Mouse (Mus musculus): ENCODE data around the gene Slc25a21. TPM values are rescaled to one million over a fixed set of nuclear protein-coding genes. Genes with fewer than 3 reads are reported as not detected.

The Slc25a21 gene
- polyA plus RNA-seq, 1 experiment from 2014 or later = 0.27 TPM

DNA sequence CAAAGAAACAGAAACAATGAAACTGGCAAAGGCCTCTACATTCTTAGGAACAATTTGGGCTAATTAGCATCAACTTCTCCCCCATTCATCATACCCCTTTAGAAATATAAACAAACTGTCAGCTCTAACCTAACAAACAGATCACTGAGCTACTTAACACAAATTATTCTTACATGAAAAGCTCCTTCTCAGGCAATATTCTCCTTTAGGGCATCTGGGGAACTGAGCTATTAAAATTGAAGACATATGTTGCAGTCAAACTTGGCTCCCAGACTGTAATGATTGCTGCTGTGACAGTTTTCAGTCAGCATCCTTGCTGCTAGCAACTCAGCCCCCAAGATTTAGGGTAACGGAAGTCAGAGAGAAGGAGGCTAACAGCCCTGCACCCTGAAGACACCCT, 58.3 kb downstream of the Slc25a21 start:
- H3K9ac ChIP-seq (ENCODE audit: low read length) = no peak overlapping the region
- no peak for ATAC-seq (ENCODE audit: insufficient number of reproducible peaks, insufficient read depth, low FRiP score, low read depth)
- no peak overlapping the region for H3K4me3 ChIP-seq (ENCODE audit: control insufficient read depth in 1 of 2, insufficient read depth in 1 of 2, low read depth in 1 of 2, low read length in 2 of 2)
- no peaks in the 10 kb centered on the region for H3K4me1 ChIP-seq (ENCODE audit: control insufficient read depth in 2 of 2, insufficient read depth in 2 of 2, low read length in 2 of 2)
- 92% methylated on average over 1 of the region's 1 CpGs for WGBS
- H3K36me3 ChIP-seq (ENCODE audit: control insufficient read depth, insufficient read depth, low read length) = no peaks in the 10 kb centered on the region
- H3K9me3 ChIP-seq (ENCODE audit: control insufficient read depth, low read length) = no peaks in the 10 kb centered on the region
- no peaks in the 10 kb centered on the region for H3K27me3 ChIP-seq (ENCODE audit: control insufficient read depth, insufficient read depth, low read length)
- H3K27ac ChIP-seq (replicated peaks in 1 of 2; ENCODE audit: control insufficient read depth in 1 of 2, insufficient read depth in 1 of 2, low read depth in 2 of 2, low read length in 2 of 2) = no peak overlapping the region
- no peak overlapping the region for H3K4me2 ChIP-seq (ENCODE audit: low read length)

DNA sequence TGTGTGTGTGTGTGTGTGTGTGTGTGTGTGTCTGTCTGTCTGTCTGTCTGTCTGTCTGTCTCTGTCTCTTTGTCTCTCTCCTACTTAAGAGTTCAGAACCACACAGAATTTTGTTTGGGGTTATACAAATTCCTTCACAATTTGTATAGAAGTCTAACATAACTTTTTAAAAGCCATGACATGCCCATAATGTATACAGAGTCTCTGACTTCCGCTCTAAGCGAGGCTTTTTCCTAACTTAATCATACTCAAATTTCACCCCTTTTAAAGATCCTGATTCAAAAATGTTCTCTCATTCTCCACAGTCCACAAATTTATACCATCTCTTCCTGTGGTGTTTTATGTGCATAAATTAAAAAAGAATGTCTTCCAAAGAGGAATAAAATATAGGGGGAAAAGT, 59.5 kb downstream of the Slc25a21 start:
- Histone ChIP-seq H3K9ac (ENCODE audit: low read length) (no peak overlapping the region), H3K27ac (replicated peaks in 1 of 2; ENCODE audit: control insufficient read depth in 1 of 2, insufficient read depth in 1 of 2, low read depth in 2 of 2, low read length in 2 of 2) (no peak overlapping the region), H3K4me2 (ENCODE audit: low read length) (no peak overlapping the region), H3K27me3 (ENCODE audit: control insufficient read depth, insufficient read depth, low read length) (no peaks in the 10 kb centered on the region), H3K4me3 (ENCODE audit: control insufficient read depth in 1 of 2, insufficient read depth in 1 of 2, low read depth in 1 of 2, low read length in 2 of 2) (no peak overlapping the region), H3K9me3 (ENCODE audit: control insufficient read depth, low read length) (no peaks in the 10 kb centered on the region), H3K4me1 (ENCODE audit: control insufficient read depth in 2 of 2, insufficient read depth in 2 of 2, low read length in 2 of 2) (no peaks in the 10 kb centered on the region), H3K36me3 (ENCODE audit: control insufficient read depth, insufficient read depth, low read length) (no peaks in the 10 kb centered on the region)
- ATAC-seq (ENCODE audit: insufficient number of reproducible peaks, insufficient read depth, low FRiP score, low read depth) = no peak
- 84% methylated on average over 2 of the region's 2 CpGs for WGBS

DNA sequence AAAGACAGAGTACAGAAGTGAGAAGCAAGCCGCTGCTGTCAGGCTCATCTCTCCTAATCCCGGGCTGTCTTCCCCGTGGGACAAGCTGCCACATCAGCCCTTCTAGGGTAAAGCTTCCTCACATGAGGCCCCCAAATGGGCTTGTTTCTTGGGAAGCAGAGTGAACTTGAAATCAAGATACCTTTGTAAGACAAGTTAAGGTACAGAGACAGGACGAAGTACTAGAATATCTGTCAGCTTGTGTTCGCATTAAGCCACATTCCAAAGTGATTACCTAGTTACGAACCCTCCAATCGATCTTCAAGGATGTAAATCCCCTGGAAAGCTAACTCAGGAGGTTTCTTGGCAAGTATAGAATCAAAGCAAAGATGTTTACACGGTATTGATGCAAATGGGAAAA, 78.7 kb downstream of the Slc25a21 start:
- no peaks in the 10 kb centered on the region for H3K27me3 ChIP-seq (ENCODE audit: control insufficient read depth, insufficient read depth, low read length)
- ATAC-seq (ENCODE audit: insufficient number of reproducible peaks, insufficient read depth, low FRiP score, low read depth) = no peak
- no peak overlapping the region for H3K4me2 ChIP-seq (ENCODE audit: low read length)
- peaks cover 0 to 4% of the 10 kb centered on the region in 2 experiments; a peak in 1 of 4 replicates for H3K4me1 ChIP-seq (ENCODE audit: control insufficient read depth in 2 of 2, insufficient read depth in 2 of 2, low read length in 2 of 2)
- no peak overlapping the region for H3K27ac ChIP-seq (replicated peaks in 1 of 2; ENCODE audit: control insufficient read depth in 1 of 2, insufficient read depth in 1 of 2, low read depth in 2 of 2, low read length in 2 of 2)
- no peaks in the 10 kb centered on the region for H3K36me3 ChIP-seq (ENCODE audit: control insufficient read depth, insufficient read depth, low read length)
- no peaks in the 10 kb centered on the region for H3K9me3 ChIP-seq (ENCODE audit: control insufficient read depth, low read length)
- no peak overlapping the region for H3K4me3 ChIP-seq (ENCODE audit: control insufficient read depth in 1 of 2, insufficient read depth in 1 of 2, low read depth in 1 of 2, low read length in 2 of 2)
- no peak overlapping the region for H3K9ac ChIP-seq (ENCODE audit: low read length)
- WGBS = 21% methylated on average over 8 of the region's 8 CpGs

DNA sequence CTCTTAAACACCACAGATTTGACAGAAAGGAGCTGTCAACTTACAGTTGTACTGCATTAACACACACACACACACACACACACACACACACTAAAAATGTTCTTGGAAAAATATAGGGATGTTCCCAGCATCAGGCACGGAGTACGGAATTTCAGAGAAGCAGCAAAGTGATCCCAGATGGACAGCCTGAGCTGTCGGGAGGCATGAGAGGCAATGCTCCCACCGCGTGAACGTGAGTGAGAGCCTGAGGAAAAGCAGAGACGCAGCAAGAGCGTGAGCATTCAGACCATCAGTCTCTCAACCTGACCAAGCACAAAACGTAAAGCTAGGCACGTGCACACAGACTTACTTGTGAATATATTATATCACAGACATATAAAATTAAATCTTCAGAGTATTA, 81.8 kb downstream of the Slc25a21 start:
- H3K27me3 ChIP-seq (ENCODE audit: control insufficient read depth, insufficient read depth, low read length) = no peaks in the 10 kb centered on the region
- H3K9ac ChIP-seq (ENCODE audit: low read length) = no peak overlapping the region
- ATAC-seq (ENCODE audit: insufficient number of reproducible peaks, insufficient read depth, low FRiP score, low read depth) = no peak
- H3K36me3 ChIP-seq (ENCODE audit: control insufficient read depth, insufficient read depth, low read length) = no peaks in the 10 kb centered on the region
- no peaks in the 10 kb centered on the region; a peak in 1 of 4 replicates for H3K4me1 ChIP-seq (ENCODE audit: control insufficient read depth in 2 of 2, insufficient read depth in 2 of 2, low read length in 2 of 2)
- no peak overlapping the region for H3K4me2 ChIP-seq (ENCODE audit: low read length)
- no peaks in the 10 kb centered on the region for H3K9me3 ChIP-seq (ENCODE audit: control insufficient read depth, low read length)
- WGBS = 52% methylated on average over 10 of the region's 10 CpGs
- H3K4me3 ChIP-seq (ENCODE audit: control insufficient read depth in 1 of 2, insufficient read depth in 1 of 2, low read depth in 1 of 2, low read length in 2 of 2) = no peak overlapping the region
- no peak overlapping the region for H3K27ac ChIP-seq (replicated peaks in 1 of 2; ENCODE audit: control insufficient read depth in 1 of 2, insufficient read depth in 1 of 2, low read depth in 2 of 2, low read length in 2 of 2)

DNA sequence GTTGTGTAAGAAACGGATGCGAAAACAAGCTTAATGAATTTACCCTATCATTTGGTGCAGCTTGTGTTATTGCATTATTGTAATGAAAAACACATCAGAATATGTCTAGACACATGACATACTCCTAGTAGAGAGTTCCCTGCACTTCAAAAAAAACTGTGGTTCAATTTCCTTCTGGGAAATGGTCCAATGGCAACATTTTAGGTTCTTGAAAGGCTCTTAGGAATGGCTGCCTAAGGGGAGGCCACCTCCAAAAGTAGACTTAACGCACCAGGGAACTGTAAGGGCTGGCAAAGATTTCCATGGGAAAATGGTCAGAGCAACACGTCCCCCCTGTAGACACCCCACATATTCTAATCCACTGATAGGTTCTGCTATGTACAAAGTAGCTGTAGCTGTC, 87.9 kb downstream of the Slc25a21 start:
- H3K9me3 ChIP-seq (ENCODE audit: control insufficient read depth, low read length) = no peaks in the 10 kb centered on the region
- H3K27me3 ChIP-seq (ENCODE audit: control insufficient read depth, insufficient read depth, low read length) = no peaks in the 10 kb centered on the region
- H3K9ac ChIP-seq (ENCODE audit: low read length) = no peak overlapping the region
- H3K27ac ChIP-seq (replicated peaks in 1 of 2; ENCODE audit: control insufficient read depth in 1 of 2, insufficient read depth in 1 of 2, low read depth in 2 of 2, low read length in 2 of 2) = no peak overlapping the region
- no peaks in the 10 kb centered on the region for H3K4me1 ChIP-seq (ENCODE audit: control insufficient read depth in 2 of 2, insufficient read depth in 2 of 2, low read length in 2 of 2)
- H3K4me2 ChIP-seq (ENCODE audit: low read length) = no peak overlapping the region
- 84% methylated on average over 4 of the region's 4 CpGs for WGBS
- no peak for ATAC-seq (ENCODE audit: insufficient number of reproducible peaks, insufficient read depth, low FRiP score, low read depth)
- H3K36me3 ChIP-seq (ENCODE audit: control insufficient read depth, insufficient read depth, low read length) = no peaks in the 10 kb centered on the region
- no peak overlapping the region for H3K4me3 ChIP-seq (ENCODE audit: control insufficient read depth in 1 of 2, insufficient read depth in 1 of 2, low read depth in 1 of 2, low read length in 2 of 2)

DNA sequence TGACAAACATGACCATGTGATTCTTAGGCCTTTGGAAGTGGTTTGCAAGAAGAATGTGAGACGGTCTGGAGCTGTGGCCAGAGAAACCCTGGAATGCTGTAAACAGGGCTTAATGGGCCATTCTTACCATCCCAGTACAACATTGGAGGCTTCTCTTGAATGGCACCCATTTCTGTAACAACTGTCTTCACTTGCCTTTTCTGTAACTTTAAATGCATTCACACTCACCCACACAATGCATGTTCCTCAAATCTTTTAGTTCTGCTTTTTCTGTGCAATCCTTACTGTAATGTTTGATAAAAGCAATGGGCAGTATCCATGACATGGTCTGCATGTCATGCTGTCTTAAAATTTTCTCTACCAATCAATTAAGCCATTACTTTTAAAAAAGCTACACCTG, 95.0 kb downstream of the Slc25a21 start:
- H3K4me2 ChIP-seq (ENCODE audit: low read length) = no peak overlapping the region
- no peaks in the 10 kb centered on the region for H3K4me1 ChIP-seq (ENCODE audit: control insufficient read depth in 2 of 2, insufficient read depth in 2 of 2, low read length in 2 of 2)
- no peaks in the 10 kb centered on the region for H3K27me3 ChIP-seq (ENCODE audit: control insufficient read depth, insufficient read depth, low read length)
- 97% methylated on average over 1 of the region's 1 CpGs for WGBS
- H3K4me3 ChIP-seq (ENCODE audit: control insufficient read depth in 1 of 2, insufficient read depth in 1 of 2, low read depth in 1 of 2, low read length in 2 of 2) = no peak overlapping the region
- no peak for ATAC-seq (ENCODE audit: insufficient number of reproducible peaks, insufficient read depth, low FRiP score, low read depth)
- no peak overlapping the region for H3K27ac ChIP-seq (replicated peaks in 1 of 2; ENCODE audit: control insufficient read depth in 1 of 2, insufficient read depth in 1 of 2, low read depth in 2 of 2, low read length in 2 of 2)
- no peaks in the 10 kb centered on the region for H3K9me3 ChIP-seq (ENCODE audit: control insufficient read depth, low read length)
- no peaks in the 10 kb centered on the region for H3K36me3 ChIP-seq (ENCODE audit: control insufficient read depth, insufficient read depth, low read length)
- H3K9ac ChIP-seq (ENCODE audit: low read length) = no peak overlapping the region

DNA sequence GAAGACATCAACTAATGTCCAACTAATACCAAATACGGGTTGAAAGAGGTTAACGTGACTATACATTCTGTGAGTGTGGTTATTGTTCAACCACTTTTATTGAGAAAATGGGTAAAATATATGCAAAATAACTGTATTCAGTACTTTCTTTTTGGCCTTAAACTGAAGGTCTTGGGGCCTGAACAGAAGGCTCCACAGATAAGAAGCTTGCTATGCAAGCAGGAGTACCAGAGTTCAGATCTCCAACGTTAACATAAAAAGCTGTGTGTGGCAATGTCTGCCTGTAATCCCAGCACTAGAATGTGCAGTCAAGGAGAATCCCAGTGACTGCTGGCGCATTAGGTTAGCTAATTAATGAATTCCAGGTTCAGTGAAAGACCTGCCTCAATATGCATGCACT, 96.7 kb downstream of the Slc25a21 start:
- no peaks in the 10 kb centered on the region for H3K27me3 ChIP-seq (ENCODE audit: control insufficient read depth, insufficient read depth, low read length)
- H3K4me3 ChIP-seq (ENCODE audit: control insufficient read depth in 1 of 2, insufficient read depth in 1 of 2, low read depth in 1 of 2, low read length in 2 of 2) = no peak overlapping the region
- H3K4me1 ChIP-seq (ENCODE audit: control insufficient read depth in 2 of 2, insufficient read depth in 2 of 2, low read length in 2 of 2) = no peaks in the 10 kb centered on the region
- no peak overlapping the region for H3K4me2 ChIP-seq (ENCODE audit: low read length)
- no peaks in the 10 kb centered on the region for H3K9me3 ChIP-seq (ENCODE audit: control insufficient read depth, low read length)
- no peak for ATAC-seq (ENCODE audit: insufficient number of reproducible peaks, insufficient read depth, low FRiP score, low read depth)
- 74% methylated on average over 4 of the region's 4 CpGs for WGBS
- H3K27ac ChIP-seq (replicated peaks in 1 of 2; ENCODE audit: control insufficient read depth in 1 of 2, insufficient read depth in 1 of 2, low read depth in 2 of 2, low read length in 2 of 2) = no peak overlapping the region
- H3K36me3 ChIP-seq (ENCODE audit: control insufficient read depth, insufficient read depth, low read length) = no peaks in the 10 kb centered on the region
- no peak overlapping the region for H3K9ac ChIP-seq (ENCODE audit: low read length)

DNA sequence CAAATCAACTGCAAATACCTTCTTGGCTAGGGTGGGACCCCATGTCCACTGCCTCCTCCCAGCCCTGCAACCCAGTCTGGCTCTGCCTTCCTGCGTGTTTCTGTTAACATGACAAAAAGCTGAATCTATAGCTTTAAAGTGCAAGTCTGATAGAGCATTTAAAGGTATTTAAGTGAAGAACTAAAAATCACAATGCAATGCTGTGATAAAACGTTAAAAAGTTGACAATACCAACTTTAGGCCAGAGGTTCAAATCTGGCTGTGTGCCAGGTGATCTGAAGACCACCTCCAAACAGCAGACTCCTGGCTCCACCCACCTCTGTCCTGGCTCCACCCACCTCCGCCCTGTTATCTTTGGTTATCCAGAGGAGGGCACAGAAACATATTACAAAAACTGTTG, 98.2 kb downstream of the Slc25a21 start:
- Histone ChIP-seq H3K4me2 (ENCODE audit: low read length) (no peak overlapping the region), H3K36me3 (ENCODE audit: control insufficient read depth, insufficient read depth, low read length) (no peaks in the 10 kb centered on the region), H3K9ac (ENCODE audit: low read length) (no peak overlapping the region), H3K9me3 (ENCODE audit: control insufficient read depth, low read length) (no peaks in the 10 kb centered on the region), H3K4me3 (ENCODE audit: control insufficient read depth in 1 of 2, insufficient read depth in 1 of 2, low read depth in 1 of 2, low read length in 2 of 2) (no peak overlapping the region), H3K27ac (replicated peaks in 1 of 2; ENCODE audit: control insufficient read depth in 1 of 2, insufficient read depth in 1 of 2, low read depth in 2 of 2, low read length in 2 of 2) (no peak overlapping the region), H3K4me1 (ENCODE audit: control insufficient read depth in 2 of 2, insufficient read depth in 2 of 2, low read length in 2 of 2) (no peaks in the 10 kb centered on the region), H3K27me3 (ENCODE audit: control insufficient read depth, insufficient read depth, low read length) (no peaks in the 10 kb centered on the region)
- ATAC-seq (ENCODE audit: insufficient number of reproducible peaks, insufficient read depth, low FRiP score, low read depth) = no peak
- WGBS = 49% methylated on average over 3 of the region's 3 CpGs

Data from heart, embryonic 14.5 days (tissue).